Mouse (Mus musculus): Measurements from ENCODE around the gene Kmt5b. TPM values are rescaled to one million over a fixed set of nuclear protein-coding genes. Genes with fewer than 3 reads are reported as not detected.

Gene Kmt5b
- polyA plus RNA-seq, 1 experiment from 2014 or later: 29.2 TPM

GRCm38 (mm10) chr19:3743851-3744512, 23.2 kb upstream of the Kmt5b start:
- WGBS: 9% methylated on average over 13 of the region's 13 CpGs
- H3K4me3 ChIP-seq: peak overlapping the region; percentile 64
- H3K36me3 ChIP-seq: no peaks in the 10 kb centered on the region
- H3K9me3 ChIP-seq (replicated peaks): no peaks in the 10 kb centered on the region
- no peaks in the 10 kb centered on the region for H3K27me3 ChIP-seq (ENCODE audit: low read depth, poor library complexity, severe bottlenecking)
- peak overlapping the region; percentile 95 for H3K27ac ChIP-seq
- H3K4me1 ChIP-seq: peaks cover 11% of the 10 kb centered on the region
- peak; percentile 77 for DNase-seq (ENCODE audit: low spot score)

GRCm38 (mm10) chr19:3752621-3753239, 14.5 kb upstream of the Kmt5b start:
- Histone ChIP-seq H3K9me3 (replicated peaks) (no peaks in the 10 kb centered on the region), H3K27me3 (ENCODE audit: low read depth, poor library complexity, severe bottlenecking) (no peaks in the 10 kb centered on the region), H3K27ac (no peak overlapping the region), H3K4me1 (no peaks in the 10 kb centered on the region), H3K36me3 (no peaks in the 10 kb centered on the region), H3K4me3 (no peak overlapping the region)
- DNase-seq (ENCODE audit: low spot score): no peak
- WGBS: 50% methylated on average over 8 of the region's 8 CpGs

DNA sequence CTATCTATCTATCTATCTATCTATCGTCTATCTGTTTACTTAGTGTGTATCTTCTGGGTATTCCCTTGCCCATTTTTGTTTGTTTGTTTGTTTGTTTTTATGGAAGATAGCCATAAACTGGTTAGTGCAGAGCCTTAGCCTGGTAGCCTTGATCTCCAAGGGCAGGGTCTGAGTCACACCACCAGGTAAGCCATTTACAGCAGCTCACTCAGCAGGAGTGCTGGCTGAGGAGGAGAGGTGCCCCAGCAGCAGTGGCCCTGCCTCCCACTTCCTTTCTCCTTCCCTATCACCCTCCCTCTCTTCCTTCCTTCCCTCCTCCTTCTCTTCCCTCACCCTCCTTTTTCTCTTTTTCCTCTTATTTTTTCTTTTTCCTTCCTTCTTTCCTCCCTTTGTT, 14.0 kb upstream of the Kmt5b start:
- Histone ChIP-seq H3K36me3 (no peaks in the 10 kb centered on the region), H3K27ac (no peak overlapping the region), H3K4me1 (no peaks in the 10 kb centered on the region), H3K9me3 (replicated peaks) (no peaks in the 10 kb centered on the region), H3K4me3 (no peak overlapping the region), H3K27me3 (ENCODE audit: low read depth, poor library complexity, severe bottlenecking) (no peaks in the 10 kb centered on the region)
- WGBS: 76% methylated on average over 1 of the region's 1 CpGs
- no peak for DNase-seq (ENCODE audit: low spot score)

DNA sequence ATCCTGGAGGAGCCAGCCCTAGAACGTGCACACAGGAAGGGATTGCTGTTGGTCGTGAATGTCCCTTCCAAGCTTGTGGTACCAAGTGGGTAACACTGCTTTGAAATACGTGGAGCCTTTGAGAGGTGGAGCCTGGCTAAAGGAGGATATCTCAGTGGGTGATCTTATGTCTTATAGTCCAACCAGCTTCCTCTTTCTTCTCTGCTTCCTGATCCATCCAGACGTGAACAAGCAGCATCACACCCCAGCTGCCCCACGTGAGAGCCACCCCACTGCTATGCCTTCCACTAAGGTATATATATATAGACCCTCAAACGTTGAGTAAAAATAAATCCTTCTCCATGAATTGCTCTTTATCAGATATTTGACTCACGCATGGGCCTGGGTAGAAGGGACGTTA, 13.5 kb upstream of the Kmt5b start:
- no peaks in the 10 kb centered on the region for H3K9me3 ChIP-seq (replicated peaks)
- 59% methylated on average over 8 of the region's 8 CpGs for WGBS
- H3K27ac ChIP-seq: no peak overlapping the region
- H3K4me1 ChIP-seq: no peaks in the 10 kb centered on the region
- no peak for DNase-seq (ENCODE audit: low spot score)
- no peaks in the 10 kb centered on the region for H3K27me3 ChIP-seq (ENCODE audit: low read depth, poor library complexity, severe bottlenecking)
- no peaks in the 10 kb centered on the region for H3K36me3 ChIP-seq
- no peak overlapping the region for H3K4me3 ChIP-seq

DNA sequence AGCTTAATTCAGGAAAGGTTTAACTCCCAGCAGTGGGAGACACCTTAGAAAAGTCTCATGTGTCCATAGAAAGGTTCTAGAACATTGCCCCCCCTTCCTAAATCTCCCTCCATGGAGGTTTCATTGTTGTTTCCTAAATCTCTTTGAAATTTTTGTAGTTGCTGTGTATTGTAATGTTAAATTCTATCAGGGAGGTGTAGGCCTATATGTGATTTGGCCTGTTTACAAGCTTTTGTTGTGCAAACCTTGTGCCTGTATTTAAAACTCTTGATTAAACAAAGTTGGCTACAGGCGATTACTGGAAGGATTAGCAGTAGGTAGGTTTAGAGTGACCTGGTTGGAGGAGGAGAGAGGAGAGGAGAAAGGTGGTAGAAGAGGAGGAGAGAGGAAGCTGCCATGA, 9.4 kb upstream of the Kmt5b start:
- no peaks in the 10 kb centered on the region for H3K36me3 ChIP-seq
- no peak for DNase-seq (ENCODE audit: low spot score)
- H3K9me3 ChIP-seq (replicated peaks): no peaks in the 10 kb centered on the region
- no peaks in the 10 kb centered on the region for H3K27me3 ChIP-seq (ENCODE audit: low read depth, poor library complexity, severe bottlenecking)
- no peak overlapping the region for H3K4me3 ChIP-seq
- 62% methylated on average over 1 of the region's 1 CpGs for WGBS
- no peaks in the 10 kb centered on the region for H3K4me1 ChIP-seq
- H3K27ac ChIP-seq: no peak overlapping the region

- H3K36me3 ChIP-seq: peaks cover 6% of the 10 kb centered on the region
- peaks cover 18% of the 10 kb centered on the region for H3K4me1 ChIP-seq
- no peak overlapping the region for H3K27ac ChIP-seq
- H3K4me3 ChIP-seq: no peak overlapping the region
- no peak for DNase-seq (ENCODE audit: low spot score)
- H3K9me3 ChIP-seq (replicated peaks): no peaks in the 10 kb centered on the region
- WGBS: 87% methylated on average over 4 of the region's 4 CpGs
- no peaks in the 10 kb centered on the region for H3K27me3 ChIP-seq (ENCODE audit: low read depth, poor library complexity, severe bottlenecking)
Measured at GRCm38 (mm10) chr19:3765221-3765820, 1.9 kb upstream of the Kmt5b start.

- peaks cover 18% of the 10 kb centered on the region for H3K4me1 ChIP-seq
- no peak overlapping the region for H3K27ac ChIP-seq
- peak overlapping the region; percentile 84 for H3K4me3 ChIP-seq
Measured at GRCm38 (mm10) chr19:3766378-3766777, 843 bp upstream of the Kmt5b start.

DNA sequence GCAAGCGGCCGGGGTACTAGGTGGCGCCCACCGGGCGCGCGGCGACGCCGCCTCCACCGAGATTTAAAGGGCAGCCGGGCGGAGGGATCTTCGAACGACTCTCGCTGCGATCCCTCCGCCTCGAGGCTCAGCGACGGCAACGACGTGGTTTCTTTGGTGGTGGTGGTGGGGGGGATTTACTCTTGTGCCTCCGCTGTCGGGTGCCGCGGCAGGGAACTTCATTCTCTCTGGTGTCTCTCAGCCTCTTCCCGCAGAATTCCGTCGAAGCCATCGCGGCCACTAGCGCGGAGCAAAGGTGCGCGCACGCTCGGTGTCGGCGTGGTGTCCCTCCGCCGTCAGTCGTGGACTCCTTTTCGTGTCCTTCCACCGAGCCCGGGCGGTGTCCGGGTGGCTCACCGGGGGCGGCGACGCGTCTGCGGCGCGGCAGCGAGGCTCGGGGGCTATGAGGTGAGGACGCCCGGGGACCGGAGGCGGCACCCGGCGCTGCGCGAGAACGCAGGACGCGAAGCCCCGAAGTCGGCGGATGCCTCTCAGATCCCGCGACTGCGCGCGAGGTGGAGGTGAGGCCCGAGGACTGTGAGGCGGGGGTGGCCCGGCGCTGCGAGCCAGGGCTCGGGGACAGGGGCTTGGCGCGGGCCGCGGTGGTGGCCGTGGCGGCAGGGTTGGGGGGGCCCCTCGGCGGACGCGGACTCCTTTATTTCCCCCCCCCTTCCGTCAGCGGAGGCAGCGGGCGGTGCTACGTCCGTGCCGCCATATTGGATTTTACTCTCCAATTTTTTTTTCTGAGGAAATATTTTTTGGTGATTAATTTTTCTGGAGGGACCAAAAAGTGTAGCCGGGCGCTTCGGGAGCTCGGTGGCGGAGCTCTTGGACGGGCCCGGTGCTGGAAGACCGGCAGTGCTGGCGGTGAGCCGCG, 818 bp downstream of the Kmt5b start:
- Histone ChIP-seq H3K27ac (peak overlapping the region; percentile 100), H3K36me3 (peaks cover 14% of the 10 kb centered on the region), H3K9me3 (replicated peaks) (no peaks in the 10 kb centered on the region), H3K4me3 (peak overlapping the region; percentile 84), H3K27me3 (ENCODE audit: low read depth, poor library complexity, severe bottlenecking) (no peaks in the 10 kb centered on the region), H3K4me1 (peaks cover 18% of the 10 kb centered on the region)
- peak; percentile 92 for DNase-seq (ENCODE audit: low spot score)
- WGBS: under 1% methylated on average over 110 of the region's 111 CpGs

More at GRCm38 (mm10) chr19:3766378-3766777, 843 bp upstream of the Kmt5b start:
- Histone ChIP-seq H3K36me3 (peaks cover 11% of the 10 kb centered on the region), H3K27me3 (ENCODE audit: low read depth, poor library complexity, severe bottlenecking) (no peaks in the 10 kb centered on the region), H3K9me3 (replicated peaks) (no peaks in the 10 kb centered on the region)
- DNase-seq (ENCODE audit: low spot score): no peak
- WGBS: 89% methylated on average over 5 of the region's 5 CpGs

DNA sequence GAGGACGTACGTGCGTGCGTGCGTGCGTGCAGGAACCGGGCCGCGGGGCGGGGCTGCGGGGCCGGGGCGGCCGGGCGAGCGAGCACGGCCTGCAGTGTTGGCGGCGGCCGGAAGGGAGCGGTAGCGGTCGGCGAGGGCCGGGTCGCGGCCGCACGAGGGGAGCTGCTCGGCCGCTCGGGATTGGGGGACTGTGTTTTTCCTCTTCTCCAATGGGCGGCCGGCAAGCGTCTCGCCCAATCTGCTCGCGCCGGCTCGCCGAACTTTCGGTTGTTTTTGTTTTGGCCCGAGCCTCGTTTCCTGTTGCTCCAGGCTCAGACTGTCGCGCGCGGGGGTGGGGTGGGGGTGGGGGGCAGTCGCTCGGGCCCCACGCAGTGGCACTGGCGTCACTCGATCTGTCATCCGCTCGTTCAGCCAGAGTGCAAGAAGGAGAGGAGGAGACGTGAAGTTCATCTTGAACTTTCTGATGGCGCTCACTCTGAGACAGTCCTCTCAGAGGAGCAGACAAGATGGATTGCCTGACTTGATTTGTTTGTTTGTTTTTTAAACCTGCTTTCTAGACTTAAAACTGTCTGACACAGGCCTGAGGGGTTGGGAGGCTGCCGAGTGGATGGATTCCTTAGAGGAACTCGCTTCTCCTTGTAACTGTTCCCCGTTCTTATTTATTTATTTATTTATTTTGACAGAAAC, 1.6 kb downstream of the Kmt5b start:
- Histone ChIP-seq H3K4me1 (peaks cover 18% of the 10 kb centered on the region), H3K27ac (peak overlapping the region; percentile 100), H3K27me3 (ENCODE audit: low read depth, poor library complexity, severe bottlenecking) (no peaks in the 10 kb centered on the region), H3K36me3 (peaks cover 21% of the 10 kb centered on the region), H3K4me3 (peak overlapping the region; percentile 84), H3K9me3 (replicated peaks) (no peaks in the 10 kb centered on the region)
- WGBS: 2% methylated on average over 60 of the region's 60 CpGs
- peak; percentile 95 for DNase-seq (ENCODE audit: low spot score)

DNA sequence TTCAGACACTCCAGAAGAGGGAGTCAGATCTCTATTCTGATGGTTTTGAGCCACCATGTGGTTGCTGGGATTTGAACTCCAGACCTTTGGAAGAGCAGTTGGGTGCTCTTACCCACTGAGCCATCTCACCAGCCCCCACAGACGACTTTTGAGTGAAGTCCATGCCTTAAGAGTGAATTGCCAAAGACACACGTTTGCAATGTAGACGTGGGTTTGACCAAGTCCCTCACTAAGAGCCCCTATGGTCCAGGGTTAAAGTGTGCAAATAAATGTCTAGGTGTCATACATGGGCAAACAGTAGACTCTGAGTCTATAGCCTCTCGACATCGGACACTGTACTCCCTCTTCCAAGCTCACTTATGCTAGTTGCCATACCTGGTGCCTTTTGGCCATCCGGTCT, 2.3 kb downstream of the Kmt5b start:
- H3K36me3 ChIP-seq: peaks cover 27% of the 10 kb centered on the region
- H3K27me3 ChIP-seq (ENCODE audit: low read depth, poor library complexity, severe bottlenecking): no peaks in the 10 kb centered on the region
- peak overlapping the region; percentile 84 for H3K4me3 ChIP-seq
- H3K27ac ChIP-seq: no peak overlapping the region
- WGBS: 86% methylated on average over 6 of the region's 6 CpGs
- DNase-seq (ENCODE audit: low spot score): no peak
- H3K9me3 ChIP-seq (replicated peaks): no peaks in the 10 kb centered on the region
- H3K4me1 ChIP-seq: peaks cover 18% of the 10 kb centered on the region

GRCm38 (mm10) chr19:3774159-3774558, 6.9 kb downstream of the Kmt5b start:
- peaks cover 36% of the 10 kb centered on the region for H3K36me3 ChIP-seq
- no peak for DNase-seq (ENCODE audit: low spot score)
- no peaks in the 10 kb centered on the region for H3K9me3 ChIP-seq (replicated peaks)
- no peaks in the 10 kb centered on the region for H3K27me3 ChIP-seq (ENCODE audit: low read depth, poor library complexity, severe bottlenecking)
- 91% methylated on average over 2 of the region's 2 CpGs for WGBS
- no peak overlapping the region for H3K4me3 ChIP-seq
- H3K4me1 ChIP-seq: peaks cover 8% of the 10 kb centered on the region
- no peak overlapping the region for H3K27ac ChIP-seq

DNA sequence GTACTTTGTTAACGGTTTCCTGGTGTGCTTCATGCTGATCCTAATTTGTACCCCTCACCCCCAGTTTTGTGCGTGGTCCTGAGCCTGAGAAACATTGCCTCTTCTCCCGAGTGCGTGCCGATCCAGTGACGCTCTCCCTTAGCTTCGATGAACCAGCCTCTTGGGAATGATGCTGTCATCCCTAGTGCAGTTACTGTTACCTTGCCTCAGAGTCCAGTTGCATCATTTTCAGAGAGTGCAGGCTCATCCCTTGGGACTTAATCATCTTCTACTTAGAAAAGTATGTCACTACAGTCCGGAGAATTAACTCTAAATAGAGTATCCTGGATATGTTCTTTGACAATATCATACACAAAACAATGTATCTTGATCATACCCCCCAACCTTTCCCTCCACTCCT, 11.5 kb downstream of the Kmt5b start:
- no peak overlapping the region for H3K4me3 ChIP-seq
- no peaks in the 10 kb centered on the region for H3K27me3 ChIP-seq (ENCODE audit: low read depth, poor library complexity, severe bottlenecking)
- DNase-seq (ENCODE audit: low spot score): no peak
- H3K4me1 ChIP-seq: no peaks in the 10 kb centered on the region
- no peaks in the 10 kb centered on the region for H3K9me3 ChIP-seq (replicated peaks)
- H3K36me3 ChIP-seq: peaks cover 46% of the 10 kb centered on the region
- no peak overlapping the region for H3K27ac ChIP-seq
- WGBS: 93% methylated on average over 8 of the region's 8 CpGs

All from limb, embryonic 10.5 days (tissue).